Mouse (Mus musculus) E14TG2a.4 (cell line): ENCODE data around the gene Slc43a3.

ENCODE experiments used
- CTCF ChIP-seq: conservative IDR thresholded peaks from 2 replicates; pipeline ENCODE4 v1.5.1; 2014; ENCODE audit warnings: low read length
- POU5F1 ChIP-seq: IDR thresholded peaks from 2 replicates; pipeline ENCODE4 v1.6.1; 2014; ENCODE audit warnings: low read length, borderline replicate concordance

- TF ChIP-seq CTCF (no peak), POU5F1 (no peak)
These were observed 1.8 kb upstream of the Slc43a3 start for GRCm38 (mm10) chr2:84934649-84935007.
